22 mouse cellular contexts compared by ENCODE assay signal in genomic region chr11:69789431-69789830, GRCm38 (mm10). TPM values are rescaled to one million over a fixed set of nuclear protein-coding genes. Genes with fewer than 3 reads are reported as not detected.
A peak's percentile ranks its signal among the peaks of the same experiment; 100 is the strongest.
DNase-seq lines count a peak whose midpoint lies in the region; ATAC-seq and TF ChIP-seq lines count a peak whose summit lies in the region.
"Had no signal": no experiment of that assay in that cellular context is flagged by ENCODE, and none has a peak within 500 bp of the region (broad histone marks: within the 10 kb centered on the region; RNA-seq: fewer than 3 reads in every experiment).

No protein-coding gene starts in this region.

- H3K4me3 ChIP-seq in hindbrain, postnatal 0 days (ENCODE audit: low read length) = no peak overlapping the region
- no peak overlapping the region for H3K4me3 ChIP-seq in hindbrain, embryonic 13.5 days
- H3K4me3 ChIP-seq in liver, embryonic 15.5 days (replicated peaks) = no peak overlapping the region
- H3K4me3 ChIP-seq: embryonic facial prominence, embryonic 10.5 days; forebrain, embryonic 13.5 days; heart, embryonic 13.5 days had no signal

- TF ChIP-seq CTCF in hindbrain, postnatal 0 days (IDR thresholded peaks at IDR 0.05; ENCODE audit: low read depth) = no peak

- 60% methylated on average over 5 of the region's 5 CpGs for WGBS in hindbrain, postnatal 0 days
- WGBS in hindbrain, embryonic 13.5 days = 66% methylated on average over 5 of the region's 5 CpGs
- 51% methylated on average over 5 of the region's 5 CpGs for WGBS in liver, embryonic 15.5 days (ENCODE audit: insufficient replicate concordance)

- no peak overlapping the region for H3K4me2 ChIP-seq in hindbrain, postnatal 0 days (ENCODE audit: low read depth, low read length)
- H3K4me2 ChIP-seq in hindbrain, embryonic 13.5 days = no peak overlapping the region
- no peak overlapping the region for H3K4me2 ChIP-seq in liver, embryonic 15.5 days
- H3K4me2 ChIP-seq: forebrain, embryonic 13.5 days; heart, embryonic 13.5 days had no signal

- H3K27ac ChIP-seq in hindbrain, postnatal 0 days = no peak overlapping the region
- no peak overlapping the region for H3K27ac ChIP-seq in hindbrain, embryonic 13.5 days
- no peak overlapping the region for H3K27ac ChIP-seq in liver, embryonic 15.5 days (replicated peaks)
- H3K27ac ChIP-seq: embryonic facial prominence, embryonic 10.5 days; forebrain, embryonic 13.5 days; heart, embryonic 13.5 days had no signal

- H3K9me3 ChIP-seq in hindbrain, postnatal 0 days (ENCODE audit: low read length) = no peaks in the 10 kb centered on the region
- no peaks in the 10 kb centered on the region for H3K9me3 ChIP-seq in hindbrain, embryonic 13.5 days
- no peaks in the 10 kb centered on the region for H3K9me3 ChIP-seq in liver, embryonic 15.5 days (replicated peaks)
- H3K9me3 ChIP-seq: embryonic facial prominence, embryonic 10.5 days; forebrain, embryonic 13.5 days; G1E; heart, embryonic 13.5 days had no signal

- DNase-seq in adrenal gland, postnatal 36 days = peak; percentile 48 to 65
- DNase-seq in adrenal gland, postnatal 4 days (ENCODE audit: low spot score in 2 of 2) = no peak
- DNase-seq in hindbrain, postnatal 0 days (ENCODE audit: low spot score) = no peak
- no peak for DNase-seq in liver
- DNase-seq: cerebellum, adult 2 months; cerebellum, postnatal 10 days; forebrain, postnatal 0 days; gastrocnemius, postnatal 14 days; heart, postnatal 36 days; kidney, adult 11 months had no signal

- no peak for ATAC-seq in hindbrain, postnatal 0 days
- ATAC-seq in hindbrain, embryonic 13.5 days (ENCODE audit: low FRiP score) = no peak
- ATAC-seq in liver, embryonic 15.5 days (ENCODE audit: insufficient read depth) = 0 out of 2 replicates have a peak, but pooled peaks have one; percentile 10
- ATAC-seq: forebrain, embryonic 13.5 days; forebrain, postnatal 0 days; hindbrain, embryonic 16.5 days had no signal

- 0 out of 2 replicates have a peak overlapping the region, but pooled peaks have one; percentile 28 for H3K9ac ChIP-seq in hindbrain, postnatal 0 days (replicated peaks; ENCODE audit: low read length)
- no peak overlapping the region for H3K9ac ChIP-seq in hindbrain, embryonic 13.5 days
- H3K9ac ChIP-seq in liver, embryonic 15.5 days = no peak overlapping the region
- H3K9ac ChIP-seq: forebrain, embryonic 13.5 days; forebrain, postnatal 0 days; heart, embryonic 13.5 days had no signal

- H3K36me3 ChIP-seq in hindbrain, postnatal 0 days (ENCODE audit: insufficient read depth, low read length) = no peaks in the 10 kb centered on the region
- H3K36me3 ChIP-seq in hindbrain, embryonic 13.5 days = no peaks in the 10 kb centered on the region
- H3K36me3 ChIP-seq in liver, embryonic 15.5 days (replicated peaks) = no peaks in the 10 kb centered on the region
- H3K36me3 ChIP-seq: embryonic facial prominence, embryonic 10.5 days; G1E; heart, embryonic 13.5 days had no signal

- H3K27me3 ChIP-seq in hindbrain, postnatal 0 days (ENCODE audit: insufficient read depth, low read length) = no peaks in the 10 kb centered on the region
- H3K27me3 ChIP-seq in hindbrain, embryonic 13.5 days = peaks cover 27% of the 10 kb centered on the region; the same call in 1 of the 2 replicates
- H3K27me3 ChIP-seq in liver, embryonic 15.5 days = peaks cover 43% of the 10 kb centered on the region

- no peaks in the 10 kb centered on the region for H3K4me1 ChIP-seq in hindbrain, postnatal 0 days (ENCODE audit: insufficient read depth, low read length)
- no peaks in the 10 kb centered on the region for H3K4me1 ChIP-seq in hindbrain, embryonic 13.5 days (replicated peaks)
- peaks cover 12% of the 10 kb centered on the region for H3K4me1 ChIP-seq in liver, embryonic 15.5 days (replicated peaks)
- H3K4me1 ChIP-seq: forebrain, embryonic 13.5 days had no signal

RNA-seq across cellular contexts. Expression of gene Chrnb1, which starts 6.3 kb away (rescaled TPM):
- 1 to 10 TPM; 1.1 to 1.8 TPM for total RNA-seq in adrenal gland, postnatal 36 days (2021)
- 1 to 10 TPM; 3.6 to 4.0 TPM for total RNA-seq in adrenal gland, postnatal 4 days (2021)
- 1.5 TPM in 1 of 2 replicates, not detected in the other for total RNA-seq in hindbrain, postnatal 0 days (2014; rRNA removed)
- polyA plus RNA-seq in hindbrain, postnatal 0 days (2015; fragmentation: Nextera tagmentation; extraction: Ambion mirVana) = 0.85 and 1.5 TPM in 2 replicates
- 1.5 and 2.6 TPM in 2 replicates for polyA plus RNA-seq in hindbrain, embryonic 13.5 days (2015; fragmentation: Nextera tagmentation; extraction: Ambion mirVana)
- polyA plus RNA-seq in liver, embryonic 15.5 days (2015; fragmentation: Nextera tagmentation; extraction: Ambion mirVana) = 0.84 and 1.3 TPM in 2 replicates

RNA-seq across cellular contexts. Expression of gene Fgf11, which starts 12.2 kb away (rescaled TPM):
- total RNA-seq in adrenal gland, postnatal 36 days (2021) = 1 to 10 TPM; 3.9 to 8.6 TPM
- 1 to 10 TPM; 3.4 to 4.8 TPM for total RNA-seq in adrenal gland, postnatal 4 days (2021)
- 19.1 and 19.2 TPM in 2 replicates for total RNA-seq in hindbrain, postnatal 0 days (2014; rRNA removed)
- polyA plus RNA-seq in hindbrain, postnatal 0 days (2015; fragmentation: Nextera tagmentation; extraction: Ambion mirVana) = 3.8 and 4.4 TPM in 2 replicates
- polyA plus RNA-seq in hindbrain, embryonic 13.5 days (2015; fragmentation: Nextera tagmentation; extraction: Ambion mirVana) = 4.8 and 5.5 TPM in 2 replicates
- polyA plus RNA-seq in liver, embryonic 15.5 days (2015; fragmentation: Nextera tagmentation; extraction: Ambion mirVana) = 0.16 and 0.18 TPM in 2 replicates

RNA-seq across cellular contexts. Expression of gene Tmem102, which starts 16.0 kb away (rescaled TPM):
- under 1 TPM; 0.17 to 0.26 TPM for total RNA-seq in adrenal gland, postnatal 36 days (2021)
- 1 to 10 TPM in 1 of 2 experiments, under 1 TPM in 1; 0.76 to 1.4 TPM for total RNA-seq in adrenal gland, postnatal 4 days (2021)
- total RNA-seq in hindbrain, postnatal 0 days (2014; rRNA removed) = 0.16 and 0.72 TPM in 2 replicates
- polyA plus RNA-seq in hindbrain, postnatal 0 days (2015; fragmentation: Nextera tagmentation; extraction: Ambion mirVana) = 1.1 and 1.5 TPM in 2 replicates
- polyA plus RNA-seq in hindbrain, embryonic 13.5 days (2015; fragmentation: Nextera tagmentation; extraction: Ambion mirVana) = 1.1 TPM in 2 replicates
- polyA plus RNA-seq in liver, embryonic 15.5 days (2015; fragmentation: Nextera tagmentation; extraction: Ambion mirVana) = 0.69 and 0.94 TPM in 2 replicates
- total RNA-seq: G1E had no signal
- polyA plus RNA-seq: G1E had no signal

RNA-seq across cellular contexts. Expression of gene Zbtb4, which starts 23.7 kb away (rescaled TPM):
- total RNA-seq in adrenal gland, postnatal 36 days (2021) = 10 to 100 TPM; 57.7 to 63.8 TPM
- total RNA-seq in adrenal gland, postnatal 4 days (2021) = 10 to 100 TPM; 48.5 to 58.3 TPM
- 39.2 and 39.9 TPM in 2 replicates for total RNA-seq in hindbrain, postnatal 0 days (2014; rRNA removed)
- polyA plus RNA-seq in hindbrain, postnatal 0 days (2015; fragmentation: Nextera tagmentation; extraction: Ambion mirVana) = 4.6 and 4.9 TPM in 2 replicates
- polyA plus RNA-seq in hindbrain, embryonic 13.5 days (2015; fragmentation: Nextera tagmentation; extraction: Ambion mirVana) = 3.2 TPM in 2 replicates
- polyA plus RNA-seq in liver, embryonic 15.5 days (2015; fragmentation: Nextera tagmentation; extraction: Ambion mirVana) = 0.43 and 0.92 TPM in 2 replicates

RNA-seq across cellular contexts. Expression of gene Gm39566, which starts 25.7 kb away (rescaled TPM):
- not detected for total RNA-seq in adrenal gland, postnatal 36 days (2021)
- total RNA-seq in adrenal gland, postnatal 4 days (2021) = not detected
- total RNA-seq in hindbrain, postnatal 0 days (2014; rRNA removed) = not detected in 2 replicates
- not detected in 2 replicates for polyA plus RNA-seq in hindbrain, postnatal 0 days (2015; fragmentation: Nextera tagmentation; extraction: Ambion mirVana)
- not detected in 2 replicates for polyA plus RNA-seq in hindbrain, embryonic 13.5 days (2015; fragmentation: Nextera tagmentation; extraction: Ambion mirVana)
- not detected in 2 replicates for polyA plus RNA-seq in liver, embryonic 15.5 days (2015; fragmentation: Nextera tagmentation; extraction: Ambion mirVana)
- total RNA-seq: forebrain, postnatal 0 days; gastrocnemius, adult 18-20 months; gastrocnemius, postnatal 14 days; heart, adult 8-10 months; heart, postnatal 36 days had no signal
- polyA plus RNA-seq: cerebellum, adult 2 months; embryonic facial prominence, embryonic 10.5 days; embryonic facial prominence, embryonic 14.5 days; forebrain, embryonic 13.5 days; forebrain, postnatal 0 days; G1E; heart, embryonic 13.5 days; hindbrain, embryonic 11.5 days; hindbrain, embryonic 16.5 days; intestine, embryonic 14.5 days had no signal

Comparison
In these comparisons a context has a peak if more than half of its experiments do, and no peak if none do; other contexts are left out.
1. DNase-seq: peak in adrenal gland, postnatal 36 days (2 of 2); none in adrenal gland, postnatal 4 days (0 of 2), hindbrain, postnatal 0 days (single experiment) and liver (single experiment).